Mouse (Mus musculus) liver, embryonic 14.5 days (tissue): ENCODE results near the gene Rbms3. TPM values are rescaled to one million over a fixed set of nuclear protein-coding genes. Genes with fewer than 3 reads are reported as not detected.

Experiments
- ATAC-seq: fragments of 200-750 bp; cut with Nextera tagmentation; 2 replicates; pipeline ENCODE4 v1.8.0; 2017; ENCODE audit warnings: moderate number of reproducible peaks, mild to moderate bottlenecking, moderate library complexity; ENCODE audit not compliant: insufficient read depth
- DNase-seq, 3 experiments: peaks; one replicate each; pipeline ENCODE4 v3.0.0-alpha.2; 2012 to 2013; ENCODE audit warnings: low read depth in 3 of 3, low spot score in 3 of 3
- H3K27ac ChIP-seq: fragments of 300-500 bp; sonication (generic); 2 replicates; pipeline ENCODE4 v1.5.1; 2014; ENCODE audit warnings: moderate library complexity, mild to moderate bottlenecking, control low read depth, inconsistent platforms
- H3K27me3 ChIP-seq: fragments of 300-500 bp; sonication (generic); 2 replicates; pipeline ENCODE4 v1.6.1; 2014; ENCODE audit warnings: mild to moderate bottlenecking, low read length, moderate library complexity; ENCODE audit not compliant: control insufficient read depth, insufficient read depth
- H3K36me3 ChIP-seq: fragments of 300-500 bp; sonication (generic); replicated peaks from 2 replicates; pipeline ENCODE4 v1.6.1; 2014; ENCODE audit warnings: low read depth; ENCODE audit not compliant: control insufficient read depth, insufficient read depth
- H3K4me1 ChIP-seq, 2 experiments: fragments of 200-500 bp in 1 of 2; fragments of 300-500 bp in 1 of 2; sonication (generic) in 1 of 2; replicated peaks; 2 replicates each; pipeline ENCODE4 v1.6.1; 2012 to 2014; ENCODE audit warnings: antibody characterized with exemption in 1 of 2, inconsistent platforms in 1 of 2, low read length in 1 of 2; ENCODE audit not compliant: control insufficient read depth in 2 of 2, insufficient read depth in 2 of 2
- H3K4me2 ChIP-seq: fragments of 300-500 bp; sonication (generic); 2 replicates; pipeline ENCODE4 v1.6.1; 2014; ENCODE audit warnings: low read depth, mild to moderate bottlenecking, control low read depth, moderate library complexity
- H3K4me3 ChIP-seq, 2 experiments: fragments of 200-500 bp in 1 of 2; fragments of 300-500 bp in 1 of 2; sonication (generic) in 1 of 2; 2 replicates each; pipeline ENCODE4 v1.5.1; 2012 to 2014; ENCODE audit warnings: low read depth in 2 of 2, low read length in 2 of 2, mild to moderate bottlenecking in 2 of 2, control low read depth in 1 of 2, inconsistent platforms in 1 of 2, moderate library complexity in 1 of 2; ENCODE audit not compliant: insufficient read depth in 1 of 2
- H3K9ac ChIP-seq: fragments of 300-500 bp; sonication (generic); replicated peaks from 2 replicates; pipeline ENCODE4 v1.6.1; 2014; ENCODE audit warnings: mild to moderate bottlenecking, control low read depth, moderate library complexity
- H3K9me3 ChIP-seq: fragments of 300-500 bp; sonication (generic); 2 replicates; pipeline ENCODE4 v1.6.1; 2016; ENCODE audit warnings: low read length, mixed read lengths; ENCODE audit not compliant: control insufficient read depth
- CTCF ChIP-seq: IDR thresholded peaks from 2 replicates; pipeline ENCODE4 v1.5.1; 2016; ENCODE audit warnings: antibody characterized with exemption, low read depth, control low read depth
- EP300 ChIP-seq: IDR thresholded peaks from 2 replicates; pipeline ENCODE4 v1.6.1; 2016; ENCODE audit warnings: antibody characterized with exemption, low read depth
- WGBS: fragments of 180-500 bp; shearing (Covaris S2); extraction: QIAGEN DNeasy Blood & Tissue Kit; methylation state at CpG from one replicate; pipeline ENCODE4 v1.1.7; 2014; ENCODE audit not compliant: insufficient replicate concordance; 5-methylcytosine and 5-hydroxymethylcytosine counted together
- polyA plus RNA-seq, 2 experiments: library from polyadenylated mRNA; depleted of rRNA in 1 of 2; stranded (reverse) in 1 of 2; unstranded in 1 of 2; fragments of >200 nt; fragmentation: Nextera tagmentation in 1 of 2; extraction: Ambion mirVana in 1 of 2; gene quantifications; 2 replicates each; pipeline versions ENCODE4 v1.2.1 to v1.2.3; 2012 to 2014

The Rbms3 gene
- polyA plus RNA-seq, 2 experiments: 0.88 to 2.4 TPM

GRCm38 (mm10) chr9:117247311-117247980 is 382.3 kb downstream of the Rbms3 start:
- Histone ChIP-seq H3K9me3 (no peaks in the 10 kb centered on the region), H3K27ac (no peak overlapping the region), H3K4me2 (no peak overlapping the region), H3K4me3 (no peak overlapping the region), H3K9ac (no peak overlapping the region), H3K36me3 (no peaks in the 10 kb centered on the region), H3K27me3 (no peaks in the 10 kb centered on the region), H3K4me1 (peaks cover 0 to 10% of the 10 kb centered on the region in 2 experiments; a peak in 2 of 4 replicates)
- ATAC-seq (no peak), DNase-seq (no peak)
- TF ChIP-seq EP300 (no peak), CTCF (no peak)
- WGBS: 19% methylated on average over 5 of the region's 5 CpGs

DNA sequence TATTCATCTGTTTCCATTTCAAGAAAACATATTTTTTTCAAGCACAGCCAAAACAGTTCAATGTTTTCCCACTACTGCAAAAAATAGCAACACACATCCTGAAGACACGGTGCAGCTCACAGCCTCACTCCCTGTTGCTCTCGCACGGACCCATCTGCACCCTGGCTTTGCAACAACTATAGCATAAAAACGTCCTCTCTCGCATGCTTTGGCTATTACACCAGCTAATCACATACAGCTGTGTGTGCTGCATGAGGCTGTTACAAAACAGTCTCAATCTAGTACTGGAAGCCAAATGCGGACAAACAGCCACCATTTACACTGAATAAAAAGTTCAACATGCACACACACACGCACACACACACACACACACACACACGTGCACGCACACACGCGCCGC is 383.5 kb downstream of the Rbms3 start:
- peaks cover 0 to 10% of the 10 kb centered on the region in 2 experiments; a peak in 2 of 4 replicates for H3K4me1 ChIP-seq

GRCm38 (mm10) chr9:117243365-117243764 is 386.3 kb downstream of the Rbms3 start:
- no peaks in the 10 kb centered on the region for H3K36me3 ChIP-seq
- no peak overlapping the region for H3K27ac ChIP-seq
- WGBS: 55% methylated on average over 7 of the region's 7 CpGs
- no peak for DNase-seq
- ATAC-seq: no peak
- no peak overlapping the region for H3K4me3 ChIP-seq
- H3K4me2 ChIP-seq: no peak overlapping the region
- H3K9me3 ChIP-seq: no peaks in the 10 kb centered on the region
- TF ChIP-seq EP300: no peak
- TF ChIP-seq CTCF: no peak
- no peak overlapping the region for H3K9ac ChIP-seq
- peaks cover 0 to 10% of the 10 kb centered on the region in 2 experiments; a peak in 2 of 4 replicates for H3K4me1 ChIP-seq
- no peaks in the 10 kb centered on the region for H3K27me3 ChIP-seq

More for the DNA sequence above, 383.5 kb downstream of the Rbms3 start:
- no peaks in the 10 kb centered on the region for H3K27me3 ChIP-seq
- H3K4me3 ChIP-seq: no peak overlapping the region
- TF ChIP-seq EP300: no peak
- no peak for TF ChIP-seq CTCF
- no peak overlapping the region for H3K4me2 ChIP-seq
- WGBS: 69% methylated on average over 12 of the region's 12 CpGs
- H3K9ac ChIP-seq: no peak overlapping the region
- no peak for ATAC-seq
- no peaks in the 10 kb centered on the region for H3K9me3 ChIP-seq
- DNase-seq: no peak
- H3K27ac ChIP-seq: no peak overlapping the region
- H3K36me3 ChIP-seq: no peaks in the 10 kb centered on the region

DNA sequence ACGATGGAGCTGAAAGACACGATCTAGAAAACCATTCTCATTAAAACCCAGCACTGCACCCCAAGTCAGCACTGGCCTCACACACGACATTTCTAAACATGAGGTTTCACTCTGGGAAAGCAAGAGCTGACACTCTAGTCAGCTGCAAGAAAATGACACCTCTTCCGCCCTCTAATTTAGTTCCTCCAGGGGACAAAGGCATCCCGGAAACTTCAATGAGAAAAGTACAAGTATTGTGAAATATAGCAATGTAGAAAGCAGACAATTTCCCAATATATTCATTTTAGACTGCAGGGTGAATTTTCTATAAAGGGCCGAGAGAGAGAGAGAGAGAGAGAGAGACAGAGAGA is 395.0 kb downstream of the Rbms3 start:
- Histone ChIP-seq H3K9me3 (no peaks in the 10 kb centered on the region), H3K27me3 (no peaks in the 10 kb centered on the region), H3K4me2 (no peak overlapping the region), H3K36me3 (no peaks in the 10 kb centered on the region), H3K27ac (no peak overlapping the region), H3K4me1 (0 out of 4 replicates have a peak, but pooled peaks cover 0 to 2% of the 10 kb centered on the region in 2 experiments), H3K4me3 (no peak overlapping the region), H3K9ac (no peak overlapping the region)
- ATAC-seq (no peak), DNase-seq (no peak)
- TF ChIP-seq CTCF: no peak
- no peak for TF ChIP-seq EP300
- 55% methylated on average over 6 of the region's 6 CpGs for WGBS

DNA sequence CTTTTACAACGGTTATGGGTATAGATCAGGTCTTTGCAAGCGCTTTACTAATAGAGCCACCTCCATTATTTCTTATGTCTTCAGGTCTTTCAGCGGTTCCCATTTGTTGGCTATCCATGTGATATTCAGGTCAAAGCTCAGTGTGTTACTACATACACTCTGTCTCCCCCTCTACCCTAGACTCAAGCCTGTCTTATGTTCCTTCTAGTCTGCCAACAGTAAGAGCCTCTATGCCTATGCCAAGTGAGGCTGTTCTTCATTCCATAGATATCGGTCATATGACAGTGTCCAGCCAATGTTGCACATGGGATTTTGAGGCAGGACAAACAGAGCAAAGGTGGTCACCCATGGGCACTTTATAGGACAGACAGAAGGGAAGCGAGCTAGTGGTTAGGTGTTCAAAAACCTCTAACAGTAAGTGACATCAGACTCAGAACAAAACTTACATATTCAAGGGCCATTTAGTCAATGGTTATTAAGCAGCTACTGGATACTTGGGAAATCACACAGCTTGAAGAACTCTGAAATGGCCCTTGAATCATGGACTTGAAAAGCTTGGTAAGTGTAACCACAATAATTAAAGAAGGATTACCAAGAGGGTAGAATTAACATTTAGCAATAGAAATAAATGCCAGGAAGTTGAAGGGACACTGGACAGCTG is 395.5 kb downstream of the Rbms3 start:
- Histone ChIP-seq H3K4me2 (no peak overlapping the region), H3K9ac (no peak overlapping the region), H3K4me3 (no peak overlapping the region), H3K9me3 (no peaks in the 10 kb centered on the region), H3K27ac (no peak overlapping the region), H3K4me1 (0 out of 4 replicates have a peak, but pooled peaks cover 0 to 2% of the 10 kb centered on the region in 2 experiments), H3K36me3 (no peaks in the 10 kb centered on the region), H3K27me3 (no peaks in the 10 kb centered on the region)
- no peak for DNase-seq
- ATAC-seq: no peak
- no peak for TF ChIP-seq CTCF
- TF ChIP-seq EP300: no peak
- WGBS: 74% methylated on average over 5 of the region's 5 CpGs
